Mouse (Mus musculus) thymus, adult 2 months (tissue): ENCODE measurements around the gene Tk1.

Experiments used
- CTCF ChIP-seq: fragments of 200-500 bp; IDR thresholded peaks from 2 replicates; pipeline ENCODE4 v1.5.1; 2012; ENCODE audit warnings: mild to moderate bottlenecking, control low read depth, low read length, moderate library complexity, borderline replicate concordance; ENCODE audit not compliant: control insufficient read depth, poor library complexity, insufficient read depth; ENCODE audit errors: extremely low read depth
- POLR2A ChIP-seq: fragments of 200-500 bp; IDR thresholded peaks from 2 replicates; pipeline ENCODE4 v1.6.1; 2012; ENCODE audit warnings: mild to moderate bottlenecking, low read length, control low read depth, moderate library complexity; ENCODE audit not compliant: control insufficient read depth, poor library complexity, insufficient read depth; ENCODE audit errors: extremely low read depth

- TF ChIP-seq CTCF (no peak), POLR2A (no peak)
These were observed 20.7 kb upstream of the Tk1 start for GRCm38 (mm10) chr11:117846640-117847039.
